Mouse (Mus musculus) gastrocnemius, postnatal 4 days (tissue): ENCODE measurements around the gene P2rx4. TPM values are rescaled to one million over a fixed set of nuclear protein-coding genes. Genes with fewer than 3 reads are reported as not detected.

Experiments
- DNase-seq, 2 experiments: peaks; one replicate each; pipeline ENCODE4 v3.0.0; 2021 to 2022; ENCODE audit warnings: low spot score in 2 of 2, mixed read lengths in 2 of 2
- total RNA-seq, 2 experiments: library from RNA; stranded (reverse); gene quantifications; 2 replicates each; pipeline ENCODE4 v1.2.3; 2021

Gene P2rx4
- total RNA-seq, 2 experiments from 2014 or later, result 13.4 to 15.4 TPM

DNA sequence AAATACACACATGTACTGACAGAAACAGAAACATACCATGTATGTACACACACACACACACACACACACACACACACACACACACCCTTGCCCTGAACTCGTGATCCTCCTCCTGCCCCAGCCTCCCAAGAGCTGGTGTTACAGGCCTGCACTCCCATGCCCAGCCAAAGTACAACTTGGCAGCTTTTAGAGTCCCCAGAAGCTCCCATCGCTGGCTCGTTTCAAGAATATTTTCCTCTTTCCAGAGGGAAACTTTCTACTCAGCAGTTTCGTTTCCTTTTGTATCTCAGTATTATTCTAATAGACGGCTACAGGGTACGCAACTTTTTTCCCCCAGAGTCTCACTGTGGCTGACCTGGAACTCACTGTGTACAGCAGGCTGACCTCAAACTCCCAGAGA, 5.2 kb upstream of the P2rx4 start:
- no peak for DNase-seq

DNA sequence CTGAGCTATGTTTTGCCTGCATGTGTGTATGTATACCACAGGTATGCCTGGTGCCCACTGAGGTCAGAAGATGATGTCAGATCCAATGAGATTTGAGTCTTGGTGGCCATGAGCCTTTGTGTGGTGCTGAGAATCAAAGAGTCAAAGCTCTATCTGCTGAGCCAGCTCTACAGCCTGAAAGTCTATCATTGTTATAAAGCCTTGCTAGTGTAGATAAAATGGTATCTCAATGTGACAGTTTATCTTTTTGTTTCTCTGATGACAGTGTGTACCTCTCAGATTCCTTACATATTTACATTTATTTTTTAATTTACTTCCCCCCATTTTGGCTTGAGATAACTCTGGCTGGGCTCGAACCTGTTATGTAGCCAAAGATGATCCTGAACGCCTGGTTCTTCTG, 3.8 kb upstream of the P2rx4 start:
- DNase-seq, result no peak

DNA sequence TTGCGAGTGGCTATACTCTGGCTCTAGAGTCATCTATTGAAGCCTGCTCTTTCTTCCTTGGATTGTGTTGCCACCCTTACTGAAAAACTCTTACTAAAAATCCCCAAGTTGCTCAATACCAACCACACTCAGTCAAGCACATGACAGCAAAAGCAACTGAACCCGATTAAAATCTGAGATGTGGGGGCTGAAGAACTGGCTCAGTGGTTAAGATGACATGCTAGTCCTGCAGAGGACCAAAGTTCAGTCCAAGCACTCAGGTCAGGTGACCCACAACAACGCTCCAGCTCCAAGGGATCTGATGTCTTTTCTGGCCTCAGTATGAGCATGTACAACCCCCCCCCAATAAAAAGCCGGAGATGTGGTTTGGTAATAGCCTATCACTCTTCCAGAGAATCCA, 2.8 kb upstream of the P2rx4 start:
- DNase-seq, result no peak

DNA sequence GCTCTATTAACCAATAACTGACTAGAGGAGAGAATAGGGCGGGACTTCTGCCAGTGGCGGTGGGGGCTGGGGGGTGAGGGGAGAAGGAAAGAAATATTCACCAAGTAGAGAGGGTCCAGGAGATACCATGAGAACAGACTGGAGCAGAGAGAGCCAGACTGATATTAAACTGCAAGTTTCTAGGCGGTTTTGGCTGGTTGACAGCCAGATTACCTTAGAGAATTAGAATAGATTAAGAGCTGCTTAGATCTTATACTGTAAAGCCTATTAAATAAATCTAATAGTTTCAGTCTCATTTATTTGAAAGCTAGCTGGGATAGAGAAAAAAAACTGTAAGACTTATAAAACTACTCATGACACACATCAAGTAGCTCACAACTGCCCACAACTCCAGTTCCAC, 2.2 kb upstream of the P2rx4 start:
- DNase-seq, result no peak

DNA sequence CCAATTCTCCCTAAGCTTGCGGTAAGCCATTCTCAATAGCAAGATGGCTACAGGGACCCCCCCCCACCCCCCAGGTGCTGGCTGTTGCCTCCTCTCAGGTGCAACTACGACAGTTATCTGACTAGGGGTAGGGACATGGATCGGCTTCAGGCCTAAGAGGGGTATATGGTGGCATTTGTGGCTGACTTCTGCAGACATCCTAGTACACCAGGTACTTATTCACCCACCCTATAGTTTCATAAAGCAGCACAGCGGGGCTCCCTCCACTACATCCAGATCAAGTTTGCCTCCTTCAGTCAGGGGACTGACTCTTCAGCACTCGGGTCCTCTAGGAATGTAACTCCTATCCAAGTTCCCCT, 448 bp upstream of the P2rx4 start:
- no peak for DNase-seq

DNA sequence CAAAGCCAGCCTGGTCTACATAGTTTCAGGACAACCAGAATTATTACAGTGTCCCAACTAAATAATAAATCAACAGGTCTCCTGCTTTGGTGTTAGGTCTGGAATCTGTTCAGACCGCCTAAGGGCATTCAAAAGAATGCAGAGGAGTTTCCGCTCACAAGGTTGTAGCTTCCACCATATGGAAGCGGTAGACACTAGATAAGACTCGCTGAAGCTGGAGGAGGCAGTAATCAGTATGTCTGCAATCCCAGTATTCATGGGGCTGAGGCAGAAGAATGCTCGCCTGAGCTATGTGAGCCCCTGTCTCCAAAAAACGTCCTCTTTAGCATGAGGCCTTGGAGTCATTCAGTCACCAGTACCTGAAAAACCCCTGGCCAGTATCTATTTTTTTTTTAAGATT, 1.5 kb downstream of the P2rx4 start:
- DNase-seq, result no peak

DNA sequence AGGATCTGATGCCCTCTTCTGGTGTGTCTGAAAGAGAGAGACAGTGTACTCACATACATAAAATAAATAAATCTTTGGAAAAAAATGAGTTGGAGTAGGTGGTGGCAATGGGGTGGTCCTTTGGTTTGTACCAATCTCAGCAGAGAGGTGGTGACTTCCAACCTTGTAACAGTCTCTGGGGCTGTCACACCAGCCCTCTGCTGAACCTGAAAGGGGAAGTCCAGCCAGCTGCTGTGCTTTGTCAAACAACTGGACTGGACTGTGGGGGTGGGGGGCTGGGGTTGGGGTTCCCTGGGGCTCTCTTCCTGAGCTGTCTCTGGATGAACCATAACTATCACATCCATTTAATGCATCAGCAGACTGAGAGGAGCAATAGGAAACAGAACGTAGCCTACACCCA, 8.4 kb downstream of the P2rx4 start:
- DNase-seq, result no peak

DNA sequence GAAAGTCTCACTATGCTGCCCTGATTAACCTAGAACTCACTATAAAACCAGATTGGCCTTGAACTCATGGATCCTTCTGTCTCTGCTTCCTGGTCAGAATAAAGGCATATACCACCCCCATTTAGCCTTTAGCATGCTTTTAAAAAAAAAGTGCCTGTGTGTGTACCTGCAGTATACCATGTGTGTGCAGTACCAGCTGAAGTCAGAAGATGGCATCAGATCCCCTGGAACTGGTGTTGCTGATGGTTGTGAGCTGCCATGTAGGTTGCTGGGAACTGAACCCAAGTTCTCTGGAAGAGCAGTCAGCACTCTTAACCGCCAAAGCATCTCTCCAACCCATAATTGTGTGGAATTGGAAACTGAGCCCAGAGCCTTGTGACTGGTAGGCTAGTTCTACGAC, 9.4 kb downstream of the P2rx4 start:
- no peak for DNase-seq

DNA sequence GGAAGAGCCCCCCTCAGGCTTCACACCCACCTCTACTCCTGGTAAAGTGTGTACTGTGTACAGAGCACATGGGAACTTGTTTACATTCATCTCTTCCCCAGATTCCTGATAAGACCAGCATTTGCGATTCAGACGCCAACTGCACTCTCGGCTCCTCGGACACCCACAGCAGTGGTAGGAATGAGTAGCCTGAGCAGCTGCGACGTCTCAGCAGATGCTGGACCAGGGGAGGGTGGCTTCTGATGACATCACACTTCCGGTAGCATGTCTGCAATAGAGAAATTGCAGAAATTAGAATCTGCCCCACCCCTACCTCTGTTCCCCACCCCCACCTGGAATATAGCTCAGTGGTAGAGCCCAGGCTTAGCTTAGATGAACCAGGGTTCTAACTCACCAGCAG, 11.1 kb downstream of the P2rx4 start:
- no peak for DNase-seq

DNA sequence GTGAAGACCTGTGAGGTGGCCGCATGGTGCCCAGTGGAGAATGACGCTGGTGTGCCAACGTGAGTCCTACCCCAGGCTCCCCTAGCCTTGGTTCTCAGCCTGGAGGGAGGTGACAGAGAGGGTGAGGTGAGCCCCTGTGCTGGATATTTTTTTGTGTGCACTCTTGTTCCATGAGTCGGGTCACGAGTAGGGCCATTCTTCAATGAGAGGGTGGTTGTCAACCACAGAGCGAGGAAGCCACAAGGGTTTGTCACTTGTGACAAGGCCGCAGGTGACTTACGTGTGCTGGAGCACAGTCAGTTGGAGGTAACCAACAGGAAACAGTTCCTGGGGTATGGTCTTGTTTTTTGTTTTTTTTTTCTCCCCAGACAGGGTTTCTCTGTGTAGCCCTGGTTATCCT, 11.8 kb downstream of the P2rx4 start:
- no peak for DNase-seq

DNA sequence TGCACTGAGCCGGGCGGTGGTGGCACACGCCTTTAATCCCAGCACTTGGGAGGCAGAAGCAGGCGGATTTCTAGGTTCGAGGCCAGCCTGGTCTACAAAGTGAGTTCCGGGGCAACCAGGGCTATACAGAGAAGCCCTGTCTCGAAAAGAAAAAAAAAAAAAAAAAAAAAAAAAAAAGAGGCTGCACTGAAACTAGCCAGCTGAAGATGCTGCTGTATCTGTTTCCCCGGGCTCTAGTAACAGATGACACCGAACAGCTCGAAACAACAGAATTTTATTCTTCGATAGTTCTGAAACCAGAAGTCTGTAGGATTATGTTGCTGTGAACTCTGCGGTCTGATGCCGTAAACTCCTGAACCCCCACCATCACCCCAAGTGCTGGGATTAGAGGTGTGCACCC, 18.1 kb downstream of the P2rx4 start:
- no peak for DNase-seq

DNA sequence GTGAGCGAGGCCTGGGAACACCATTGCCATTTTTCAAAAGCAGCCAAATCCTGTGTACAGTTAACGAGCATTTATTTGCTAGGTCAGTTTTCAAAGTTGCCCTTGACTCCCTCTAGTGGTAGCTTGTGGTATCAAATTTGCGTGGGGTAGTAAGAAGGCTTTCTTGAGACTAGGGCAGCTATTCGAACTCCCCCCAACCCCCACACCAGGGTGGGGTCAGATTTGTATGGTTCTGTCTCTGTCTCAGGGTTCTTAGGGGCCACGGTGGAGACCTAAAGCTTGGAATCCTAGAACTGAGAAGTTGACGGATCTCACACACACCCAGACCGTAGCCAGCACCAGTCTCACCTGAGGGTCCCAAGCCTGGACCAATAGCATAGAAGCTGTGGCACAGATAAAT, 18.7 kb downstream of the P2rx4 start:
- DNase-seq, result peak; percentile 44 to 61

DNA sequence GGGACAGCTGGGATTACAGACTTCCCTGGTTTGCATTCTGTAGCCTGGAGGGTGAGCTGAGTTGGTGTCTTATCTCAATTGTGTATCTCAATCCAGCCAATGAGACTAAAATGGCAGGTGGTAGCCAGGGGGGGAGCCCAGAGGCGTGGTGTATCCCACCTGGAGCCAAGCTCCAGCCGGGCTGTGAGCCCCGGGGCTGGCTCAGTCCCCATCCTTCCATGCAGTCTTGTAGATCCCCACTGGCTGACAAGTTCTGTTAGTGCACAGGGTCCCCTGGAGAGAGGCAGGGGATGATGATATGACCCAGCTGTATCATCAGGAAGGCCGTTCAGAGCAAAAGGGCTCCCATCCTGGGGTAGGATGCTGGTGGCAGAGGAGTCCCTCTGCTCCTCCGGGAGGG, 19.3 kb downstream of the P2rx4 start:
- DNase-seq, result no peak

DNA sequence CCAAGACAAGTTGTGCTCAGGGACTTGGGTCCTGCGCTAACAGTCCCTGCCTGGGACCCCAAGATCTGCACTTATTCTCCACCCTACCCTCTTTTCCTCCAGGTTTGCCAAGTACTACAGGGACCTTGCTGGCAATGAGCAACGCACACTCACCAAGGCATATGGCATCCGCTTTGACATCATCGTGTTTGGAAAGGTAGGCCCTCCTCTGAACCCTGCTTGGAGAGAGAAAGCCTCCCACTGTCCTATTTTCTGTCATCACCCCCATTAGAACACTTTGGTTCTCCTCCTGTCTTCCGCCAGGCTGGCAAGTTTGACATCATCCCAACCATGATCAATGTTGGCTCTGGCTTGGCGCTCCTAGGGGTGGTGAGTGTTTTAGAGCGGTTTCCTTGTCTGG, 19.8 kb downstream of the P2rx4 start:
- DNase-seq, result no peak

DNA sequence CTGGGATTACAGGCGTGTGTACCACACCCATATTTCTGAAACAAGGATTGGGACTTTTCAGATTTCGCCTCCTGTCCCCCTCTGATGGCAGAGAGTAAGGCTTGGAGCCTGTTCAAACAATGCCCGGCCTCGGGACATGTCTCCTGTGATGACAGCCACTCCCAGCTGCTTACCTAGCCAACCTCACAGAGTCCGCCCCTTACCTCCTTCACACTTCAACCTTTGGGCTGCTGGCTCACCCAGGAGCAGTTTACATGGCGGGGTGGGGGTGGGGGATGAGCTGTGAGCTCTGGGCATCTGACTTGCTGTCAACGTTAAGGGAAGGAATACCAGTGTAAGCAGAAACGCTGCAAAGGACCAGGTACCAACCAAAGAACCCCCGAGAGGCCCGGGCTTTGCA, 23.4 kb downstream of the P2rx4 start:
- no peak for DNase-seq

DNA sequence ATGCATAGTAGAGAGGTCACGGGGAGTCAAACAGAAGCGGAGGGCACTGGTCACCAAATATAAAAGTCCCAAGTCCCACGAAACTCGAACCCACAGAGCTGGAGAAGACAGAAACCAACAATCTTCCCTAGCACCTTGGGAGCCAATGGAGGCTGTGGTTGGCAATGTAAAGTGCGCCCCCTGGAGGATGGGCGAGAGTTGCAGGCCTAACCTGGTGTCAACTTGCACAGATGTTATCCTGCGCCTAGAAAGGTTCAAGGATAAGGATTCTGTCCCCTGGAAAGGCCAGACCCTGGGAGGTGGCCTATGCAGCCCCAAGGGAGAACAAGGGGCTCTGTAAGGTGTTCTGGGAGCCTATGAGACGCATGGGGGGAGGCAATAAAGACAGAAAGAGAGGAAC, 24.0 kb downstream of the P2rx4 start:
- DNase-seq, result peak; percentile 37 to 50

DNA sequence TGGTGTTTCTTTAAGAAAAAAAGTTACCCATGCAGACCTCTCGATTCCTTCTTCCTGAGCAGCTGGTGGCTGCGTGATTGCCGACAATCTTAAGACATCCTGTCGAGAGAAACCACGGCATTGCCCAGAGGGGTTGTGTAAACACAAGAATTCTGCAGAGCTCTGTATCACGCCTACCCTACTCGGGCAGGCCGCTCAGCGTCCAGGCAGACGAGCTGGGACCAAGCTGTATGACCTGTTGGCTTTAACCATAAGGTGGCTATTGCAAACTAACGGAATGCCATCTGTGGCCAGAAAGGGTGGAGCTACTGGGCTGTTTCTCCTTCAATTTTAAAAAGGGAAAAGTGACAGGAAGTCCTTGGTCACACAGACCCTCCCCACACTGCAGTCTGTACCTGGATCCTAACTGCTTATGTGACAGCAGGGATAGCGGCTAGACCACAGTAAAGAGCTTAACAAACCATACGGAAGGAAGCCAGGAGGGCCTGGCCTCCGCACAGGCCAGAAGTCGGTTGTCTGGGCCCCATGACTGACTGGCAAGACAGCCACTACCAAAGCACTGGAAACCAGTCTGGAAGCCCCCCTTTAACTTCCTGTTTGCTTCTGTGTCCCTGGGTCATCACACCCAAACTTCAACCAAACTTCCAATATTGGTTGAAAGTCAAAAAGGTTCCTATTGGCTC, 24.8 kb downstream of the P2rx4 start:
- DNase-seq, result no peak

DNA sequence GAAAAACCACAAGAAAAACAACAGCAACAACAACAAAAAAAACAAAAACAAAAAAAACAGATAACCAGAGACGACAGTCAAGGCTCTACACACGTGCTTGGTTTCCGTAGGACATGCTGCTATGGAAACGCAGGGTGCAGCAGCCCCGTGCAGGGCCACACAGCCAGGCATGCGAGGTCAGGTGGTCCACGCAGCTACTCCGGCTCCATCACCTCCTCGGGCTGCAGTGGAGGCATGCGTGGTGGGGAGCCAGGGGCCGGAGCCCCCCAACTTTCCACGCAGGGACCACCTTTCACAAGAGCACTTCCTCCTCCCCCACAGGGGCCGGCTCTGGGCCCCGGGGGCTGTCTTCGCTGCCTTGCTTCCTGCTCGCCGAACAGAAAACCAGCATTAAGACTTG, 26.5 kb downstream of the P2rx4 start:
- no peak for DNase-seq

DNA sequence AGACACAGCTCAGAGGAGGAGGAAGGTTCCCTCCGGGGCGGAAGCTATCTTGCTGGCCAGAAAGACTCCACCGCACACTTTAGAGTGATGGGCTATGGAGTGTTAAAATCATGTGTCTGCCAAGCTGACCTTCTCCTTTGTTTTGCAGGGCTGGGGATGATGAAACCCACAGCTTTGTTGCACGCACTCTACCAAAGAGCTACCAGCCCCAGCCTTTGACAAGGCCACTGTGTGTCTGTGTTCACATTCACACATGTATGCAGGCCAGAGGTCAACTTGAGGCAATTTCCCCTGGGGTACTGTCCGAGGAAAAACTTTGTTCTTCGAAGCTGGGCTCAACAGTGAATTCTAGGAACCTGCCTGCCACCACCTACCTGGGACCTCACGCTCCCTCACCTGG, 28.5 kb downstream of the P2rx4 start:
- no peak for DNase-seq

DNA sequence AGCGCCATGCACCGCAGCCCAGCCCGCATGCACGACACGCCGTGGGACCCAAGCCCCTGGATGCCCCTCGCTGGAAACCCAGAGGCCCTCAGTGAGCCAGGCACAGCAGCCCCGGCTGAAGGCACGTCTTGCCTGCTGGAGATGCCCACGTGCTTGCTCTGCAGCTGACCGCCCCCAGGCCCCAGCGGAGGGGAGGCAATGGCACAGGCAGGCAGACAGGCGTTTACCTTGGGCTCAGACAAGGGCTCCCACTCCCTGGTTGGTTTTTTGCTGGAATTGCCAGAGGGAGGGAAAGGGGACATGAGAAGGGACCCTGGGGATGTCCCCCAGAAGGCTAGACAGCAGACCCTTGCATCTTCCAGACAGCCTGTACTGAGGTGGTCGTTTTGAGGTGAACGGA, 29.4 kb downstream of the P2rx4 start:
- no peak for DNase-seq

DNA sequence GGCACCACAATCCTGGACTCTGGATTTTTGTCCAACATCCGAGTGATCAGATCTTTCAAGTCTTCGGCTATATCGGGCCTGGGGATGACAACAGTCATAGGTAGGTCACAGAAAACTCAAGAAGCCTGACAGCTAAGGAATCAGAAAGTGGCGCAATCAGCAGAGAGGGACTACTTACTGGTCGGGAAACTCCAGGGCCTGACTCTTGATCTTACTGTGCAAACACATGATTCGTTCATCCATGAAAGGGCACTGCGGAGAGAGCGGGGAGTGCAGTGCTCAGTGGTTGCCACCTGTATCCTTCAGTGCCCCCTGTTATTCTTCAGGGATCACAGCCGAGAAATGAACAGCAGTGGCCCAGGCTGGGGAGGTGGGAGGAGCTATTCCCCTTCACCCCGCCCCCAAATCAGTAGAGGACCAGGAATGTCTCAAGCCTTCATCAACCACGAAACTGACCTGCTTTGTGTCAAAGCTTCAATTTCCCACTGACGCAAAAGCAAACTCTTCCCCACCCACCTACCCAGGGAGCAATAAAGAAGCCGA, 36.6 kb downstream of the P2rx4 start:
- no peak for DNase-seq

DNA sequence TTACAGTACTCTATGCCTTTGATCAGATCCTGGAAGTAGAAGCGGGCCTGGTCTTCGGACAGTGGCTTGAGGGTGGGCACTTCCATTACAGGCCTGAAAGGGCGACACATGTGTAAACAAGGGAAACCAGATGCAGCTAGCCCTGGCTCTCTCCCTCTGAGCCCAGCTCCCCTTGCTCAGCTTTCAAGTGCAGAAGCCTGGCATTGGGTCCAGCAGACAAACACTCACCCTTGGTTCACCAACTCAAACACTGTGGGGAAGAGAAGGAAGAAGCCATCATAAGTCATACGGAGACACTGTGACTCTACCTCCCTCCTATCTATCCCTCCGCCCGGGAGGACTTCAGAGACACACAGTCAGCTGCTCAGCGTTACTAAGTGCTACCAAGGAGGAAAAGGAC, 40.6 kb downstream of the P2rx4 start:
- no peak for DNase-seq

DNA sequence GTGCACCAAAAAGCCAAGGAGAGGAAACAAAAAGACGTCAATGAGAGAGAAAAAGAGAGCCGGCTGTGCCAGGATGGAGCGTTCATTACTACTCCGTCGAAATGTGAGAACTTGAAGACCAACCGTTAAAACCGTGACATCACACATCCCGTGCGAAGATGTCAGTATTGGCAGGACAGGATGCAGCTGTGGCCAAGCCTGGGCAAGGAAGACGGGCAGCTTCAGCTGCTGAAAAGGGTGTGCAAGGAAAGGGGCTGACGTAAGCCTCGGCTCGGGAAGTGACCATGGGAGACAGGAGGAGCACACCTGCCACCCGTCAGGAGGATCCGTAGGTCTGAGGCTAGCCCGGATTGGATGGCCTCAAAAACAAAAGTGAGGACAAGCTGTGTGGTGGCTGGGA, 47.1 kb downstream of the P2rx4 start:
- no peak for DNase-seq

DNA sequence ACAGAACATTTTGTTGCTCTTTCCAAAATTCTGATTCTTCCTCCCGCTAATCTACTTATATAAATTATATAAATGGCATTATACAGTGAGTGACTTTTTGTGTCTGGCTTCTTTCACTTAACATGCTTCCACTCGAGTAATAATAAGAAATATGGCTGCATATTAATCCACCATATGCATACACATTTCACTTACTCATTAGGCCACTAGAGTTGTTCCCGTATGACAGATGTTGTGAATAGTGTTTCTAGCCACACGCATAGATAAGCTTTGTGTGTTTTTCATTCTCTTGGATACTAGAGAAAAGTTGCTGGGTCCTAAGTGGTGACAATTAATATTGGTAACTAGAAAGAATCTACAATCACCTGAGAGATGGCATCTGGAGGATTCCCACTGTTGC, 48.3 kb downstream of the P2rx4 start:
- DNase-seq, result no peak
